Mouse (Mus musculus) limb, embryonic 13.5 days (tissue): ENCODE results near the gene Padi2. TPM values are rescaled to one million over a fixed set of nuclear protein-coding genes. Genes with fewer than 3 reads are reported as not detected.
A peak's percentile ranks its signal among the peaks of the same experiment; 100 is the strongest.

Source experiments
- ATAC-seq: fragments of 200-750 bp; cut with Nextera tagmentation; 2 replicates; pipeline ENCODE4 v1.8.0; 2017; ENCODE audit warnings: low read depth, moderate number of reproducible peaks, moderate TSS enrichment; ENCODE audit not compliant: low FRiP score
- H3K27ac ChIP-seq: fragments of 300-500 bp; sonication (generic); 2 replicates; pipeline ENCODE4 v1.5.1; 2015; ENCODE audit warnings: inconsistent platforms, mild to moderate bottlenecking, moderate library complexity
- H3K27me3 ChIP-seq: fragments of 300-500 bp; sonication (generic); 2 replicates; pipeline ENCODE4 v1.6.1; 2015; ENCODE audit warnings: mild to moderate bottlenecking, inconsistent platforms
- H3K36me3 ChIP-seq: fragments of 300-500 bp; sonication (generic); 2 replicates; pipeline ENCODE4 v1.6.1; 2015; ENCODE audit warnings: inconsistent platforms, mild to moderate bottlenecking, moderate library complexity
- H3K4me1 ChIP-seq: fragments of 300-500 bp; sonication (generic); 2 replicates; pipeline ENCODE4 v1.6.1; 2015; ENCODE audit warnings: inconsistent platforms
- H3K4me2 ChIP-seq: fragments of 300-500 bp; sonication (generic); replicated peaks from 2 replicates; pipeline ENCODE4 v1.6.1; 2015; ENCODE audit warnings: inconsistent platforms, mild to moderate bottlenecking, moderate library complexity
- H3K4me3 ChIP-seq: fragments of 300-500 bp; sonication (generic); 2 replicates; pipeline ENCODE4 v1.5.1; 2015; ENCODE audit warnings: moderate library complexity, mild to moderate bottlenecking, inconsistent platforms
- H3K9ac ChIP-seq: fragments of 300-500 bp; sonication (generic); 2 replicates; pipeline ENCODE4 v1.6.1; 2015; ENCODE audit warnings: mild to moderate bottlenecking, inconsistent platforms
- H3K9me3 ChIP-seq: fragments of 300-500 bp; sonication (generic); 2 replicates; pipeline ENCODE4 v1.6.1; 2016; ENCODE audit warnings: inconsistent platforms
- WGBS: fragments of 180-500 bp; shearing (Covaris S2); methylation state at CpG from one replicate; pipeline ENCODE4 v1.1.7; 2015; 5-methylcytosine and 5-hydroxymethylcytosine counted together
- polyA plus RNA-seq: library from polyadenylated mRNA; unstranded; fragments of >200 nt; fragmentation: Nextera tagmentation; extraction: Ambion mirVana; gene quantifications from 2 replicates; pipeline ENCODE4 v1.2.1, GENCODE M21; 2015

Gene Padi2
- polyA plus RNA-seq, 1 experiment from 2014 or later: 1.3 TPM

GRCm38 (mm10) chr4:140911416-140911815, 5.3 kb downstream of the Padi2 start:
- no peaks in the 10 kb centered on the region for H3K36me3 ChIP-seq
- H3K4me2 ChIP-seq: no peak overlapping the region
- WGBS: 85% methylated on average over 9 of the region's 9 CpGs
- peaks cover 18% of the 10 kb centered on the region for H3K4me1 ChIP-seq
- H3K4me3 ChIP-seq: no peak overlapping the region
- no peak overlapping the region for H3K27ac ChIP-seq
- H3K9me3 ChIP-seq: no peaks in the 10 kb centered on the region
- H3K27me3 ChIP-seq: peaks cover 39% of the 10 kb centered on the region
- no peak overlapping the region for H3K9ac ChIP-seq
- no peak for ATAC-seq

GRCm38 (mm10) chr4:140912271-140912833, 6.2 kb downstream of the Padi2 start:
- peaks cover 18% of the 10 kb centered on the region for H3K4me1 ChIP-seq
- no peak overlapping the region for H3K4me3 ChIP-seq
- no peak overlapping the region for H3K27ac ChIP-seq
- H3K27me3 ChIP-seq: peaks cover 30% of the 10 kb centered on the region
- no peaks in the 10 kb centered on the region for H3K36me3 ChIP-seq
- WGBS: 74% methylated on average over 10 of the region's 10 CpGs
- no peaks in the 10 kb centered on the region for H3K9me3 ChIP-seq
- no peak for ATAC-seq
- H3K9ac ChIP-seq: no peak overlapping the region
- no peak overlapping the region for H3K4me2 ChIP-seq

GRCm38 (mm10) chr4:140913565-140913964, 7.4 kb downstream of the Padi2 start:
- Histone ChIP-seq H3K4me2 (no peak overlapping the region), H3K27me3 (peaks cover 18% of the 10 kb centered on the region), H3K4me1 (peaks cover 18% of the 10 kb centered on the region), H3K27ac (no peak overlapping the region), H3K36me3 (no peaks in the 10 kb centered on the region), H3K9me3 (no peaks in the 10 kb centered on the region), H3K4me3 (no peak overlapping the region), H3K9ac (no peak overlapping the region)
- ATAC-seq: no peak
- WGBS: 92% methylated on average over 9 of the region's 9 CpGs

GRCm38 (mm10) chr4:140914731-140915131, 8.6 kb downstream of the Padi2 start:
- no peak overlapping the region for H3K27ac ChIP-seq
- WGBS: 62% methylated on average over 6 of the region's 6 CpGs
- H3K9ac ChIP-seq: no peak overlapping the region
- no peak overlapping the region for H3K4me2 ChIP-seq
- H3K36me3 ChIP-seq: no peaks in the 10 kb centered on the region
- no peak for ATAC-seq
- peaks cover 18% of the 10 kb centered on the region for H3K4me1 ChIP-seq
- peaks cover 7% of the 10 kb centered on the region for H3K27me3 ChIP-seq
- H3K4me3 ChIP-seq: no peak overlapping the region
- H3K9me3 ChIP-seq: no peaks in the 10 kb centered on the region

GRCm38 (mm10) chr4:140915235-140915634, 9.1 kb downstream of the Padi2 start:
- WGBS: 74% methylated on average over 3 of the region's 3 CpGs
- no peak overlapping the region for H3K4me2 ChIP-seq
- H3K27ac ChIP-seq: no peak overlapping the region
- peaks cover 6% of the 10 kb centered on the region; the same call in 1 of the 2 replicates for H3K27me3 ChIP-seq
- no peak overlapping the region for H3K4me3 ChIP-seq
- no peak for ATAC-seq
- H3K36me3 ChIP-seq: no peaks in the 10 kb centered on the region
- peaks cover 18% of the 10 kb centered on the region for H3K4me1 ChIP-seq
- H3K9ac ChIP-seq: no peak overlapping the region
- H3K9me3 ChIP-seq: no peaks in the 10 kb centered on the region

- Histone ChIP-seq H3K36me3 (no peaks in the 10 kb centered on the region), H3K4me3 (no peak overlapping the region), H3K9me3 (no peaks in the 10 kb centered on the region), H3K4me1 (peaks cover 9% of the 10 kb centered on the region), H3K4me2 (no peak overlapping the region), H3K9ac (no peak overlapping the region), H3K27ac (no peak overlapping the region), H3K27me3 (peaks cover 5% of the 10 kb centered on the region; the same call in 1 of the 2 replicates)
- no peak for ATAC-seq
- WGBS: 93% methylated on average over 5 of the region's 5 CpGs
These were observed 10.2 kb downstream of the Padi2 start for GRCm38 (mm10) chr4:140916296-140916695.

- no peak overlapping the region for H3K9ac ChIP-seq
- no peak overlapping the region for H3K27ac ChIP-seq
- no peaks in the 10 kb centered on the region for H3K36me3 ChIP-seq
- no peak for ATAC-seq
- H3K9me3 ChIP-seq: no peaks in the 10 kb centered on the region
- 80% methylated on average over 9 of the region's 9 CpGs for WGBS
- peaks cover 15% of the 10 kb centered on the region for H3K4me1 ChIP-seq
- no peak overlapping the region for H3K4me2 ChIP-seq
- no peak overlapping the region for H3K4me3 ChIP-seq
- peaks cover 2% of the 10 kb centered on the region for H3K27me3 ChIP-seq
These were observed 11.3 kb downstream of the Padi2 start for GRCm38 (mm10) chr4:140917451-140917850.

- H3K4me1 ChIP-seq: 0 out of 2 replicates have a peak, but pooled peaks cover 9% of the 10 kb centered on the region
- H3K9ac ChIP-seq: no peak overlapping the region
- no peak overlapping the region for H3K4me2 ChIP-seq
- H3K36me3 ChIP-seq: no peaks in the 10 kb centered on the region
- ATAC-seq: no peak
- peaks cover 2% of the 10 kb centered on the region for H3K27me3 ChIP-seq
- H3K4me3 ChIP-seq: no peak overlapping the region
- H3K27ac ChIP-seq: no peak overlapping the region
- 56% methylated on average over 11 of the region's 11 CpGs for WGBS
- no peaks in the 10 kb centered on the region for H3K9me3 ChIP-seq
These were observed 14.1 kb downstream of the Padi2 start for GRCm38 (mm10) chr4:140919974-140920836.

- Histone ChIP-seq H3K4me3 (no peak overlapping the region), H3K27ac (no peak overlapping the region), H3K27me3 (peaks cover 2% of the 10 kb centered on the region), H3K36me3 (no peaks in the 10 kb centered on the region), H3K4me1 (peaks cover 14% of the 10 kb centered on the region; the same call in 1 of the 2 replicates), H3K9me3 (no peaks in the 10 kb centered on the region), H3K9ac (no peak overlapping the region), H3K4me2 (no peak overlapping the region)
- 67% methylated on average over 5 of the region's 5 CpGs for WGBS
- ATAC-seq: no peak
These were observed 16.4 kb downstream of the Padi2 start for GRCm38 (mm10) chr4:140922508-140922907.

- no peak overlapping the region for H3K4me3 ChIP-seq
- ATAC-seq: no peak
- no peak overlapping the region for H3K4me2 ChIP-seq
- H3K9me3 ChIP-seq: no peaks in the 10 kb centered on the region
- H3K27me3 ChIP-seq: no peaks in the 10 kb centered on the region; the same call in 1 of the 2 replicates
- H3K9ac ChIP-seq: no peak overlapping the region
- peaks cover 26% of the 10 kb centered on the region; the same call in 1 of the 2 replicates for H3K4me1 ChIP-seq
- no peaks in the 10 kb centered on the region for H3K36me3 ChIP-seq
- 49% methylated on average over 8 of the region's 8 CpGs for WGBS
- peak overlapping the region; percentile 44; the same call in 1 of the 2 replicates for H3K27ac ChIP-seq
These were observed 19.5 kb downstream of the Padi2 start for GRCm38 (mm10) chr4:140925648-140926047.

- H3K36me3 ChIP-seq: no peaks in the 10 kb centered on the region
- 77% methylated on average over 9 of the region's 9 CpGs for WGBS
- H3K27ac ChIP-seq: no peak overlapping the region
- no peak overlapping the region for H3K4me3 ChIP-seq
- no peaks in the 10 kb centered on the region for H3K9me3 ChIP-seq
- ATAC-seq: no peak
- H3K4me2 ChIP-seq: no peak overlapping the region
- H3K4me1 ChIP-seq: peaks cover 20% of the 10 kb centered on the region
- no peak overlapping the region for H3K9ac ChIP-seq
- no peaks in the 10 kb centered on the region for H3K27me3 ChIP-seq
These were observed 22.2 kb downstream of the Padi2 start for GRCm38 (mm10) chr4:140928349-140928748.

- no peaks in the 10 kb centered on the region for H3K27me3 ChIP-seq
- no peak overlapping the region for H3K4me2 ChIP-seq
- peaks cover 20% of the 10 kb centered on the region for H3K4me1 ChIP-seq
- H3K36me3 ChIP-seq: no peaks in the 10 kb centered on the region
- H3K9ac ChIP-seq: no peak overlapping the region
- WGBS: 61% methylated on average over 8 of the region's 8 CpGs
- no peaks in the 10 kb centered on the region for H3K9me3 ChIP-seq
- H3K27ac ChIP-seq: no peak overlapping the region
- 0 out of 2 replicates have a peak, but pooled peaks have one; percentile 21 for ATAC-seq
- H3K4me3 ChIP-seq: no peak overlapping the region
These were observed 23.6 kb downstream of the Padi2 start for GRCm38 (mm10) chr4:140929745-140930144.
